Mouse (Mus musculus): ENCODE data around the gene Cabp2. TPM values are rescaled to one million over a fixed set of nuclear protein-coding genes. Genes with fewer than 3 reads are reported as not detected.
A peak's percentile ranks its signal among the peaks of the same experiment; 100 is the strongest.
"Not testable (repeated sequence)": the region's sequence is repeated elsewhere in the genome, so short reads cannot be mapped to it uniquely, and the experiment has no call there.

The Cabp2 gene
- polyA plus RNA-seq, 1 experiment from 2014 or later: not detected

DNA sequence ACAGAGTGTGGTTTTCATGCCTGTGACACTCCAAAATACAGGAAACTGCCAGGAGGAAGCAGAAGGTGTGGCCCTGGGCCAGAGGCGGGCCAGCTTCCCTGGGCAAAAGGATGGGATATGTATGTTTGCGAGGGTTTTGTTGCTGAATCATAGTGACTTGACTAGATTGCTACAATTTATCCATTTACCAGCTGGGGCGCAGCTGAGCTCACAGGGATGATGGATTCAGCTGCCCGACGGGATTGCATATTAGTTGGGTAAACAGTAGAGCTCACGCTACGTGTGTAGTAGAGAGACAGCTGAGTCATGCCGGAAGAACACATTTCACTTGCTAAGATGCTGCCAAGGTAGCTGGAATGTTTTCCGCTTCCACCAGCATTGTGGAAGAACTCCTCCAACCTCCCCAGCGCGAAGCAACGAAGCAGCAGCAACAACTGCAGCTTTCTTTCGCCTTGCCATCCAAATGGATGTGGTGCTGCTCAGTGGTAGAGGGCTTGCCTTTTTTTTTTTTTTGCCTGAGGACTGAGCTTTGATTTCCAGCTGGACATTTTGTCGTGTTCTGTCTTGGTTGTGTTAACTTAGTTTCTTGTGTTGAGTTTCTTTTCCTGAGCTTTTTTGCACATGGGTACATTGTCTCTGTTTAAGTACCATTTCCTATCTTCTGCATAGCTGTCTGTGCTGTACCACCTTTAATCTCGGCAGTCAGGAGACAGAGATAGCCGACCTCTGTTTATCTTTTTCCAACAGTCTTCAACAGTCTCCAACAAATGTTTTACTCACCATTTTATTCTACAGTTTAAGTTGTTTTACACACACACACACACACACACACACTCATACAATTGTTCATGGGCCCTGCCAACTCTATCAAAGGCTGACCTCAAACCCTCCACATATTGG is 35.2 kb upstream of the Cabp2 start, which contains the start of gene Gstp2:
TSS of gene Gstp2 (minus strand) at position 58 of the 900 bp plus-strand sequence.
- peak; percentile 53; the same call in 1 of the 2 replicates for ATAC-seq (ENCODE audit: borderline replicate concordance, extremely low read depth, low FRiP score, low TSS enrichment)
- H3K4me1 ChIP-seq: peaks cover 10% of the 10 kb centered on the region
- no peak within 1 kb of the TSS for H3K9ac ChIP-seq
- H3K27me3 ChIP-seq: no peaks in the 10 kb centered on the region
- peak within 1 kb of the TSS; percentile 43 for H3K4me2 ChIP-seq
- H3K36me3 ChIP-seq: no peaks in the 10 kb centered on the region
- H3K4me3 ChIP-seq: no peak within 1 kb of the TSS
- H3K9me3 ChIP-seq: no peaks in the 10 kb centered on the region
- 23% methylated on average over 16 of the region's 16 CpGs for WGBS
- peak within 1 kb of the TSS; percentile 53 for H3K27ac ChIP-seq

- ATAC-seq (ENCODE audit: borderline replicate concordance, extremely low read depth, low FRiP score, low TSS enrichment): no peak
- no peaks in the 10 kb centered on the region for H3K9me3 ChIP-seq
- no peaks in the 10 kb centered on the region for H3K27me3 ChIP-seq
- H3K4me2 ChIP-seq: no peak overlapping the region
- no peak overlapping the region for H3K4me3 ChIP-seq
- H3K9ac ChIP-seq: no peak overlapping the region
- peaks cover 10% of the 10 kb centered on the region for H3K4me1 ChIP-seq
- H3K27ac ChIP-seq: no peak overlapping the region
- no peaks in the 10 kb centered on the region for H3K36me3 ChIP-seq
- 68% methylated on average over 8 of the region's 8 CpGs for WGBS
These were observed 34.5 kb upstream of the Cabp2 start for GRCm38 (mm10) chr19:4046866-4047254.

DNA sequence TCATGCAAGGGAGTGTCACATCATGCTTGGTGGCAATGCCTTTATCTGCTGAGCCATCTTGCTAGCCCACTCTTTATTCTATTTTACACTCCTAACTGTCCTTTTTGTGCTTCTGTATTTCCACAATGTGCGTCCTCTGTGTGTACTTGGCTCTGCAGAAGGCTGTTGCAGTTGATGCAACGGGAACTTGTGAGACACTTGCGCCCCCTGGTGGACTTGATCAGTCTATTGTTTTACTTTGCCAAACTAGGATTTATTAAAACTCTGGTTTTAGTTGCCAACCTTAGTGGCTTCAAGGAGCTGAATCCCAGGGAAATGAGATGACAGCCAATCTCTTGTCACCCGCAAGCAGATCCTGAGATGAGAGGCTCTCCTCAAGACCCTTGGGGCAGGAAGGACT is 33.5 kb upstream of the Cabp2 start:
- no peak overlapping the region for H3K4me3 ChIP-seq
- WGBS: 13% methylated on average over 4 of the region's 4 CpGs
- no peak for ATAC-seq (ENCODE audit: borderline replicate concordance, extremely low read depth, low FRiP score, low TSS enrichment)
- H3K27ac ChIP-seq: no peak overlapping the region
- no peak overlapping the region for H3K9ac ChIP-seq
- no peak overlapping the region for H3K4me2 ChIP-seq
- peaks cover 10% of the 10 kb centered on the region for H3K4me1 ChIP-seq
- no peaks in the 10 kb centered on the region for H3K27me3 ChIP-seq
- no peaks in the 10 kb centered on the region for H3K9me3 ChIP-seq
- no peaks in the 10 kb centered on the region for H3K36me3 ChIP-seq

- not testable (repeated sequence) for H3K4me3 ChIP-seq; H3K4me2 ChIP-seq; H3K36me3 ChIP-seq; H3K27ac ChIP-seq; H3K9me3 ChIP-seq; H3K27me3 ChIP-seq; ATAC-seq (ENCODE audit: borderline replicate concordance, extremely low read depth, low FRiP score, low TSS enrichment); H3K4me1 ChIP-seq; H3K9ac ChIP-seq
- 73% methylated on average over 5 of the region's 5 CpGs for whole genome bisulfite sequencing
These were observed 32.3 kb upstream of the Cabp2 start for GRCm38 (mm10) chr19:4049069-4049468.

DNA sequence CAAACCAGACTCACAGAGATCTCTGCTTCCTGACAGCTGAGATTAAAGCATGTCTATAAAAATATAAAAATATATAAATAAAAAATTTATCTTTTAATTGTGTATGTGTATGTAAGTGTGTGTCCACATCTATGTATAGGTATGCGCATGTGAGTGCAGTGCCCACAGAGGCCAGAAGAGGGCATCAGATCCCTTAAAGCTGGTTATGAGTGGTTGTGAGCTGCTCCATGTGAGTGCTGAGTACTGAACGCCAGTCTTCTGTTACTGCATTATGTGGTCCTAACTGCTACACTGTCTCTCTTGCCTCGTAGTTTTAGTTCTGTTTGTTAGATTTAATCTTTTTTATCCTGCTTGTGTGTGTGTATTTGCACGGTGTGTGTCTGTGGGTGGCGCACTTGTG is 30.4 kb upstream of the Cabp2 start:
- no peak for ATAC-seq (ENCODE audit: borderline replicate concordance, extremely low read depth, low FRiP score, low TSS enrichment)
- no peaks in the 10 kb centered on the region for H3K36me3 ChIP-seq
- H3K4me2 ChIP-seq: no peak overlapping the region
- H3K9ac ChIP-seq: no peak overlapping the region
- H3K9me3 ChIP-seq: no peaks in the 10 kb centered on the region
- no peak overlapping the region for H3K4me3 ChIP-seq
- 92% methylated on average over 5 of the region's 5 CpGs for WGBS
- H3K27me3 ChIP-seq: no peaks in the 10 kb centered on the region; the same call in 1 of the 2 replicates
- peaks cover 4% of the 10 kb centered on the region for H3K4me1 ChIP-seq
- no peak overlapping the region for H3K27ac ChIP-seq

GRCm38 (mm10) chr19:4051741-4052515 is 29.4 kb upstream of the Cabp2 start:
- no peak overlapping the region for H3K9ac ChIP-seq
- no peak for ATAC-seq (ENCODE audit: borderline replicate concordance, extremely low read depth, low FRiP score, low TSS enrichment)
- H3K4me1 ChIP-seq: no peaks in the 10 kb centered on the region
- no peaks in the 10 kb centered on the region for H3K9me3 ChIP-seq
- H3K4me3 ChIP-seq: no peak overlapping the region
- H3K36me3 ChIP-seq: no peaks in the 10 kb centered on the region
- H3K4me2 ChIP-seq: no peak overlapping the region
- WGBS: 52% methylated on average over 10 of the region's 10 CpGs
- no peak overlapping the region for H3K27ac ChIP-seq
- H3K27me3 ChIP-seq: no peaks in the 10 kb centered on the region; the same call in 1 of the 2 replicates

- no peak overlapping the region for H3K9ac ChIP-seq
- no peaks in the 10 kb centered on the region for H3K9me3 ChIP-seq
- H3K27me3 ChIP-seq: peaks cover 2% of the 10 kb centered on the region; the same call in 1 of the 2 replicates
- H3K4me3 ChIP-seq: no peak overlapping the region
- no peaks in the 10 kb centered on the region for H3K36me3 ChIP-seq
- no peaks in the 10 kb centered on the region for H3K4me1 ChIP-seq
- 70% methylated on average over 5 of the region's 5 CpGs for WGBS
- ATAC-seq (ENCODE audit: borderline replicate concordance, extremely low read depth, low FRiP score, low TSS enrichment): no peak
- no peak overlapping the region for H3K27ac ChIP-seq
- H3K4me2 ChIP-seq: no peak overlapping the region
These were observed 28.8 kb upstream of the Cabp2 start for GRCm38 (mm10) chr19:4052516-4053030.

- Histone ChIP-seq H3K27me3 (peaks cover 4% of the 10 kb centered on the region; the same call in 1 of the 2 replicates), H3K27ac (no peak overlapping the region), H3K4me3 (no peak overlapping the region), H3K36me3 (no peaks in the 10 kb centered on the region), H3K4me1 (no peaks in the 10 kb centered on the region), H3K4me2 (no peak overlapping the region), H3K9me3 (no peaks in the 10 kb centered on the region), H3K9ac (no peak overlapping the region)
- no peak for ATAC-seq (ENCODE audit: borderline replicate concordance, extremely low read depth, low FRiP score, low TSS enrichment)
- WGBS: 88% methylated on average over 5 of the region's 5 CpGs
These were observed 26.8 kb upstream of the Cabp2 start for GRCm38 (mm10) chr19:4054613-4055012.

DNA sequence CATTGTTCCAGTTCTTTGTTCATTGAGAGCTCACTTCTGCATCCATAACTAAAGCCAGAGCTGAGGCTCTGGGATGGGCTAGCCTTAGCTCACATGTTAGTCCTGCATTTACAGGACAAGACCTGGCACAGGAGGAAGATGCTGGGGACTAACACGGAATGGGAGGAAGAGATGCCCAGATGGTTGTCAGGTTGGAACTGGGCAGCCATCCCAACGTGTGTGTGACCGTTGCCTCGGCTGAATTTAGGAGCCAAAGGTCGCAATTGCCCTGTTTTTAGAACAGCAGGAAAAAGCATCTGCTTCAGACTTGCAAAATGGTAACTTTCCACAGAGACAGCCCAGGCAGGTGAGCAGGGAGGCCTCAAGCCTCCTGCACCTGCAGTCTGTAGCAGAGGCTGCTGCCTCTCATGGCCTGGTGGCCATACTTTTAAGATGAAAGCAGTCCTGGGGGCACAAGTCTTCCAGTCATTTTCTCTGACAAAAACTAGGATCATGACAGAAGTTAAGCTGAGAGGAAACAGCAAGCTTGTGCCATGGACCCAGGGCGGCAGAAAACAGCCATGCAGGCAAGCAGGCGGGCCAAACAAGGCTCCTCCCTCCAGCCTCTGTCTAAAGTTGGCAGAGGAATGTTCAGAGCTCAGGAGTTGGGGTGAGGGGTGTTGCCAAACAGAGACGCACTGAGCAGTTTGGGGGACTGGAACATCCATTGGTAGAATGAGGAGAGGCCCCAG is 26.0 kb upstream of the Cabp2 start:
- Histone ChIP-seq H3K4me1 (no peaks in the 10 kb centered on the region), H3K4me3 (no peak overlapping the region), H3K36me3 (no peaks in the 10 kb centered on the region), H3K27ac (no peak overlapping the region), H3K9me3 (no peaks in the 10 kb centered on the region), H3K9ac (no peak overlapping the region), H3K27me3 (peaks cover 4% of the 10 kb centered on the region; the same call in 1 of the 2 replicates), H3K4me2 (no peak overlapping the region)
- 61% methylated on average over 8 of the region's 8 CpGs for WGBS
- ATAC-seq (ENCODE audit: borderline replicate concordance, extremely low read depth, low FRiP score, low TSS enrichment): no peak

GRCm38 (mm10) chr19:4055947-4056693 is 25.3 kb upstream of the Cabp2 start:
- Histone ChIP-seq H3K36me3 (no peaks in the 10 kb centered on the region), H3K27ac (no peak overlapping the region), H3K4me2 (no peak overlapping the region), H3K4me1 (no peaks in the 10 kb centered on the region), H3K27me3 (peaks cover 4% of the 10 kb centered on the region; the same call in 1 of the 2 replicates), H3K9ac (no peak overlapping the region), H3K9me3 (no peaks in the 10 kb centered on the region), H3K4me3 (no peak overlapping the region)
- ATAC-seq (ENCODE audit: borderline replicate concordance, extremely low read depth, low FRiP score, low TSS enrichment): no peak
- WGBS: 42% methylated on average over 15 of the region's 15 CpGs

- Histone ChIP-seq H3K27ac (no peak overlapping the region), H3K27me3 (peaks cover 4% of the 10 kb centered on the region; the same call in 1 of the 2 replicates), H3K9me3 (no peaks in the 10 kb centered on the region), H3K9ac (no peak overlapping the region), H3K36me3 (no peaks in the 10 kb centered on the region), H3K4me3 (no peak overlapping the region), H3K4me1 (no peaks in the 10 kb centered on the region), H3K4me2 (no peak overlapping the region)
- 44% methylated on average over 4 of the region's 4 CpGs for whole genome bisulfite sequencing
- ATAC-seq (ENCODE audit: borderline replicate concordance, extremely low read depth, low FRiP score, low TSS enrichment): no peak
These were observed 24.7 kb upstream of the Cabp2 start for GRCm38 (mm10) chr19:4056727-4057126.

All from lung, embryonic 15.5 days (tissue).